In genomic region chr1:139421521-139421874, GRCm38 (mm10) we compare ENCODE assay signal across 8 mouse cellular contexts. TPM values are rescaled to one million over a fixed set of nuclear protein-coding genes. Genes with fewer than 3 reads are reported as not detected.
A peak's percentile ranks its signal among the peaks of the same experiment; 100 is the strongest.
DNase-seq lines count a peak whose midpoint lies in the region; ATAC-seq and TF ChIP-seq lines count a peak whose summit lies in the region.

No protein-coding gene starts in this region.

- TF ChIP-seq EP300 in ES-Bruce4 (IDR thresholded peaks at IDR 0.05; ENCODE audit: insufficient read depth, low read depth, low read length) = no peak
- no peak for TF ChIP-seq EP300 in liver, postnatal 0 days (IDR thresholded peaks at IDR 0.05; ENCODE audit: low read depth)

- H3K27ac ChIP-seq in heart, embryonic 10.5 days = peak overlapping the region; percentile 99
- no peak overlapping the region for H3K27ac ChIP-seq in ES-Bruce4 (ENCODE audit: insufficient read depth, low read length)
- H3K27ac ChIP-seq in forebrain, postnatal 0 days (ENCODE audit: low read depth, low read length) = peak overlapping the region; percentile 85
- peak overlapping the region; percentile 89 for H3K27ac ChIP-seq in liver, postnatal 0 days (ENCODE audit: low read depth)

- peak; percentile 1; the same call in 1 of the 2 replicates for ATAC-seq in forebrain, postnatal 0 days
- peak; percentile 20 for ATAC-seq in liver, postnatal 0 days

- TF ChIP-seq POLR2A in ES-Bruce4 (IDR thresholded peaks at IDR 0.05; ENCODE audit: insufficient read depth, low read length) = no peak

- peak overlapping the region; percentile 98 for H3K9ac ChIP-seq in ES-Bruce4 (ENCODE audit: low read depth, poor library complexity, severe bottlenecking)
- peak overlapping the region; percentile 94 for H3K9ac ChIP-seq in forebrain, postnatal 0 days
- H3K9ac ChIP-seq in liver, postnatal 0 days (replicated peaks) = peak overlapping the region; percentile 96

- no peak for DNase-seq in heart, embryonic 10.5 days (ENCODE audit: low spot score)
- DNase-seq in heart, adult 18-20 months = no peak
- DNase-seq in forebrain, postnatal 0 days = no peak
- no peak for DNase-seq in liver, postnatal 0 days
- no peak for DNase-seq in frontal cortex, postnatal 25 days (ENCODE audit: low spot score in 2 of 2)
- DNase-seq in yolk sac, embryonic 10.5 days (ENCODE audit: low spot score) = no peak
- DNase-seq in kidney, postnatal 25 days = no peak

- peaks cover 29% of the 10 kb centered on the region; the same call in 1 of the 2 replicates for H3K4me1 ChIP-seq in heart, embryonic 10.5 days
- H3K4me1 ChIP-seq in ES-Bruce4 (ENCODE audit: control insufficient read depth, insufficient read depth, low read length) = peaks cover 1% of the 10 kb centered on the region
- H3K4me1 ChIP-seq in forebrain, postnatal 0 days (ENCODE audit: insufficient read depth) = peaks cover 10% of the 10 kb centered on the region
- peaks cover 33% of the 10 kb centered on the region for H3K4me1 ChIP-seq in liver, postnatal 0 days (ENCODE audit: insufficient read depth)

- no peaks in the 10 kb centered on the region for H3K9me3 ChIP-seq in heart, embryonic 10.5 days
- H3K9me3 ChIP-seq in ES-Bruce4 (replicated peaks; ENCODE audit: control insufficient read depth, insufficient read depth, low read length, poor library complexity, severe bottlenecking) = no peaks in the 10 kb centered on the region
- H3K9me3 ChIP-seq in forebrain, postnatal 0 days (ENCODE audit: low read length) = no peaks in the 10 kb centered on the region
- H3K9me3 ChIP-seq in liver, postnatal 0 days (ENCODE audit: low read length) = no peaks in the 10 kb centered on the region

- no peaks in the 10 kb centered on the region for H3K36me3 ChIP-seq in heart, embryonic 10.5 days
- peaks cover 13% of the 10 kb centered on the region for H3K36me3 ChIP-seq in ES-Bruce4 (ENCODE audit: control insufficient read depth, insufficient read depth, low read length, poor library complexity, severe bottlenecking)
- no peaks in the 10 kb centered on the region for H3K36me3 ChIP-seq in forebrain, postnatal 0 days (ENCODE audit: insufficient read depth)
- H3K36me3 ChIP-seq in liver, postnatal 0 days (replicated peaks; ENCODE audit: insufficient read depth, low read length) = no peaks in the 10 kb centered on the region; the same call in 1 of the 2 replicates

- 7% methylated on average over 8 of the region's 8 CpGs for WGBS in heart, embryonic 10.5 days
- WGBS in forebrain, postnatal 0 days = 4% methylated on average over 8 of the region's 8 CpGs
- 3% methylated on average over 8 of the region's 8 CpGs for WGBS in liver, postnatal 0 days (ENCODE audit: insufficient replicate concordance)

- H3K4me3 ChIP-seq in heart, embryonic 10.5 days = peak overlapping the region; percentile 89
- H3K4me3 ChIP-seq in ES-Bruce4 (ENCODE audit: low read depth, low read length) = peak overlapping the region; percentile 79
- peak overlapping the region; percentile 86 for H3K4me3 ChIP-seq in forebrain, postnatal 0 days (ENCODE audit: low read depth, low read length)
- H3K4me3 ChIP-seq in liver, postnatal 0 days (ENCODE audit: low read depth, low read length) = peak overlapping the region; percentile 90

- TF ChIP-seq CTCF in ES-Bruce4 (IDR thresholded peaks at IDR 0.05; ENCODE audit: low read depth, low read length) = no peak
- no peak for TF ChIP-seq CTCF in forebrain, postnatal 0 days (IDR thresholded peaks at IDR 0.05; ENCODE audit: low read depth)
- no peak for TF ChIP-seq CTCF in liver, postnatal 0 days (IDR thresholded peaks at IDR 0.05; ENCODE audit: low read depth)

- H3K4me2 ChIP-seq in forebrain, postnatal 0 days (ENCODE audit: low read depth) = peak overlapping the region; percentile 52
- peak overlapping the region; percentile 94 for H3K4me2 ChIP-seq in liver, postnatal 0 days (ENCODE audit: low read depth, low read length)

- H3K27me3 ChIP-seq in heart, embryonic 10.5 days (ENCODE audit: insufficient read depth, poor library complexity, severe bottlenecking) = no peaks in the 10 kb centered on the region
- H3K27me3 ChIP-seq in ES-Bruce4 (ENCODE audit: control insufficient read depth, insufficient read depth, low read length, poor library complexity, severe bottlenecking) = no peaks in the 10 kb centered on the region
- no peaks in the 10 kb centered on the region for H3K27me3 ChIP-seq in forebrain, postnatal 0 days (ENCODE audit: insufficient read depth, low read length)
- H3K27me3 ChIP-seq in liver, postnatal 0 days (ENCODE audit: insufficient read depth, low read length) = no peaks in the 10 kb centered on the region

RNA-seq across cellular contexts. Expression of gene Zbtb41, which starts 0.6 kb away (rescaled TPM):
- 8.3 and 9.4 TPM in 2 replicates for polyA plus RNA-seq in heart, embryonic 10.5 days (2016; fragmentation: Nextera tagmentation; extraction: Ambion mirVana)
- 10 to 100 TPM; 22.9 to 23.2 TPM for total RNA-seq in heart, adult 18-20 months (2021)
- 15.5 and 19.9 TPM in 2 replicates for polyA plus RNA-seq in ES-Bruce4 (2011; ENCODE audit: insufficient read depth, insufficient read length, low read depth, missing spikeins)
- 47.6 and 57.3 TPM in 2 replicates for total RNA-seq in forebrain, postnatal 0 days (2014; rRNA removed)
- 7.3 and 10.9 TPM in 2 replicates for polyA plus RNA-seq in forebrain, postnatal 0 days (2015; fragmentation: Nextera tagmentation; extraction: Ambion mirVana)
- 1.5 and 1.6 TPM in 2 replicates for polyA plus RNA-seq in liver, postnatal 0 days (2015; fragmentation: Nextera tagmentation; extraction: Ambion mirVana)

RNA-seq across cellular contexts. Expression of gene Aspm, which starts 33.1 kb away (rescaled TPM):
- 13.9 and 14.7 TPM in 2 replicates for polyA plus RNA-seq in heart, embryonic 10.5 days (2016; fragmentation: Nextera tagmentation; extraction: Ambion mirVana)
- total RNA-seq in heart, adult 18-20 months (2021) = under 1 TPM; 0.35 to 0.36 TPM
- polyA plus RNA-seq in ES-Bruce4 (2011; ENCODE audit: insufficient read depth, insufficient read length, low read depth, missing spikeins) = 53.5 and 56.7 TPM in 2 replicates
- 3.2 and 5.4 TPM in 2 replicates for total RNA-seq in forebrain, postnatal 0 days (2014; rRNA removed)
- polyA plus RNA-seq in forebrain, postnatal 0 days (2015; fragmentation: Nextera tagmentation; extraction: Ambion mirVana) = 1.2 and 1.7 TPM in 2 replicates
- polyA plus RNA-seq in liver, postnatal 0 days (2015; fragmentation: Nextera tagmentation; extraction: Ambion mirVana) = 4.6 and 5.3 TPM in 2 replicates

RNA-seq across cellular contexts. Expression of gene Crb1, which starts 44.6 kb away (rescaled TPM):
- polyA plus RNA-seq in heart, embryonic 10.5 days (2016; fragmentation: Nextera tagmentation; extraction: Ambion mirVana) = 0.39 and 0.62 TPM in 2 replicates
- total RNA-seq in heart, adult 18-20 months (2021) = under 1 TPM; 0.42 to 0.51 TPM
- polyA plus RNA-seq in ES-Bruce4 (2011; ENCODE audit: insufficient read depth, insufficient read length, low read depth, missing spikeins) = 0.16 and 0.17 TPM in 2 replicates
- 3.2 and 4.8 TPM in 2 replicates for total RNA-seq in forebrain, postnatal 0 days (2014; rRNA removed)
- polyA plus RNA-seq in forebrain, postnatal 0 days (2015; fragmentation: Nextera tagmentation; extraction: Ambion mirVana) = 0.67 and 1.1 TPM in 2 replicates
- polyA plus RNA-seq in liver, postnatal 0 days (2015; fragmentation: Nextera tagmentation; extraction: Ambion mirVana) = not detected in 2 replicates
